Mouse (Mus musculus) cerebellum, postnatal 4 days (tissue): ENCODE results near the gene Baz2a.
"Not testable (repeated sequence)": the region's sequence is repeated elsewhere in the genome, so short reads cannot be mapped to it uniquely, and the experiment has no call there.

ENCODE experiments used
- DNase-seq, 2 experiments: peaks; one replicate each; pipeline ENCODE4 v3.0.0; 2022; ENCODE audit warnings: low spot score in 2 of 2, mixed read lengths in 1 of 2

Gene Baz2a

DNA sequence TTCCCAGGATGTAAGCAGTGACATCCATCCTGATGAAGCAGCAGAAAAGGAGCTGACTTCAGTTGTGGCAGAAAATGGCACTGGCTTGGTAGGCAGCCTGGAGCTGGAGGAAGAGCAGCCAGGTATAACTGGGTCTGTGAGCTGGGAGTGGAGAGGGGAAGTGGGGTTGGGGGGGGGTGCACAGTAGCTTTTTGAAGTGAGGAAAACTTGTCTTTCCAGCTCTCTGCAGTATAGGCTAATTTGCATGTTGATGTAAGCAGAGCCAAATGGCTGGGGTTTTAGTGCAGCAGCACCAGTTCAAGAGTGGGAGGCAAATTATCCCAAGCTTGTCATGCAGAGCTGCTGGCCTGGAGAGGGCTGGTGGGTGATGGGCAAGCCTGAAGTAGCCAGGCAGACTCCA lies 19.9 kb downstream of the Baz2a start:
- no peak for DNase-seq

GRCm38 (mm10) chr10:128123833-128124232 lies 32.5 kb downstream of the Baz2a start:
- no peak for DNase-seq

GRCm38 (mm10) chr10:128124831-128125230 lies 33.5 kb downstream of the Baz2a start:
- DNase-seq = no peak

- no peak for DNase-seq
Observed at GRCm38 (mm10) chr10:128125951-128126350, 34.6 kb downstream of the Baz2a start.

- DNase-seq = no peak
Observed at GRCm38 (mm10) chr10:128127497-128127896, 36.1 kb downstream of the Baz2a start.

- DNase-seq = no peak
Observed at GRCm38 (mm10) chr10:128128143-128128542, 36.8 kb downstream of the Baz2a start.

GRCm38 (mm10) chr10:128131297-128131696 lies 39.9 kb downstream of the Baz2a start:
- DNase-seq = no peak

GRCm38 (mm10) chr10:128131812-128132211 lies 40.4 kb downstream of the Baz2a start:
- no peak for DNase-seq

- DNase-seq = no peak
Observed at GRCm38 (mm10) chr10:128133650-128134332, 42.4 kb downstream of the Baz2a start.

DNA sequence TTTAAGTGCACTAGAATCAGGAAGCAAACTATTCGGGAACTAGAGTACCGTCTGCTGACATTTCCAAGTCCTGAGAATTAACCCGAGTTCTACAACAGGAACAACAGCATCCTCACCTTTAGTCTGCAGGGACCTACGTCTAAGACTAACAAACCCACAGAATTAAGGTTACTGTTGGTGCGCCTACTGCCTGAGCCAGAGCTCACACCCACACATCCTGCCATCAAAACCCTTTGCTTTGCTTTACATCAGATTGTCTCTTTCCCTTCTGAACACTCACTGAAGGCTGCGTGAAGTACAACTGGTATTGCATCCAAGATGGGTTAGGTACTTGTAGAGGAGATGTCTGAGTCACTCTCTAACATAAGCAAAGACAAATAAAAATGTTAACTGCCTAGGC lies 44.0 kb downstream of the Baz2a start:
- no peak for DNase-seq

DNA sequence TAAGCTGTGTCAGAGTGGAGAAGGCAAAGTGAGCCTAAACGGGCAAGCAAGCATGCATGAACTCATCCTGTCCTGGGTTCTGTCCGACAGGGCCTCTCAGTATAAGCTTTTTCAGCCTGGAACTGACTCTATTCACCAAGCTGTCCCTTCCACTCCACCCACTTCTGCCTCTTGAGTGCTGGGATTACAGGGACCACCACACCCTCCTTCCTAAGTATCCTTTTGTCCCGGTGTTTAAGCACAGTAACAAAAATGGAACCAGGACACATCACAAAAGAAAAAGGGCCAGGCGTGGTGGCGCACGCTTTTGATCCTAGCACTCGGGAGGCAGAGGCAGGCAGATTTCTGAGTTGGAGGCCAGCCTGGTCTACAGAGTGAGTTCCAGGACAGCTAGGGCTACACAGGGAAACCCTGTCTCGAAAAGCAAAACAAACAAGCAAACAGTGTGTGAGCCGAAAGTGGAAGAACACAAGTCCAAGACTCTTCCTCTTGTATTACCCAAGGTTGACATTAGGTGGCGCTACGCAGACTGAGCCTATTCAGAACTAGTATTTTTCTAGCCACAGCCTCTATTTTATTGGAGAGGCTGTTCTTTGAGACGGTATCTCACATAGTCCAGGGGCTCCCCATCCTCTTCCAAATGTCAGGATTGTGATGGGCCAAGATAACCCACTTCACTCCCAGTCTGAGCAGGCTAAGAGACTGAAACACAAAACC lies 49.0 kb downstream of the Baz2a start:
- peak in 1 of 2 experiments; percentile 46 for DNase-seq

DNA sequence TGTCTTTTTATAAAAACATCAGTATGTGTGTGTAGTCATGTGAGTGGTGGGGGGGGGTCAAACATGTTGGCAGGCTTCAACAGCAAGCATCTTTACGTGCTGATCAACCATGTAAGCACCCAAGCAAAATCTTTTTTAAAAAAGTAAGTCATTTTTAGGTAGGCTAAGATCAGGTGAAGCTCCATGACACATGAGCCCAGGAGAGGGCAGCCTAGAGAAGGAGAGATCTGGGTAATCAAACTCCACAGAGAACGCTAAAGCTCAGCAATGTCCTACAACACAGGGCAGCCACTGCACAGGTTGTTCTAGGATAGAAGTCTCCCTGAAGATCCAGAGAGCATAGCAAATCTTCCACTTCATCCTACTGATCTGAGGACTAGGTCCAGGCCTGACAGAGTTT lies 50.8 kb downstream of the Baz2a start:
- no peak for DNase-seq

- no peak for DNase-seq
Observed at GRCm38 (mm10) chr10:128143659-128144058, 52.3 kb downstream of the Baz2a start.

GRCm38 (mm10) chr10:128144961-128145360 lies 53.6 kb downstream of the Baz2a start:
- DNase-seq = no peak

- no peak for DNase-seq
Observed at GRCm38 (mm10) chr10:128148789-128149365, 57.5 kb downstream of the Baz2a start.

GRCm38 (mm10) chr10:128149592-128149991 lies 58.2 kb downstream of the Baz2a start:
- DNase-seq = peak in 1 of 2 experiments; percentile 12

DNA sequence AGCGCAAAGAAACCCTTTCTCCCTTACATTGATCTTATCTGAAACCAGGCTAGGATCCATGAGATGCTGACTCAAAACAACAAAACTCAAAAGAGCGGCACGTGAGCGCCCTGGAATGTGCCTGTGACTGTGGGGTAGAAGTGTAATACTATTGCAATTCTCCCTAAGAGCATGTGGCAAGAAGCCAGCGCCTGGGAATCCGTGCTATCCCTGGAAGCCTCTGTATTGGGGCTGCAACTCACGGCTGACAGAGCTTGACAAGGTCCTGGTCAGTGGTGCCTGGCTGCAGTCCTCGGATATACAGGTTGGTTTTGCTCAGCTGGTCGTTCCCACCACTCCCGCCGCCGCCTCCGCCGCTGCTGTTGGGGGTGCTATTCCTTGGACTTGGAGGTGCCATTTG lies 59.6 kb downstream of the Baz2a start:
- DNase-seq = no peak

- DNase-seq = no peak
Observed at GRCm38 (mm10) chr10:128153978-128154377, 62.6 kb downstream of the Baz2a start.

DNA sequence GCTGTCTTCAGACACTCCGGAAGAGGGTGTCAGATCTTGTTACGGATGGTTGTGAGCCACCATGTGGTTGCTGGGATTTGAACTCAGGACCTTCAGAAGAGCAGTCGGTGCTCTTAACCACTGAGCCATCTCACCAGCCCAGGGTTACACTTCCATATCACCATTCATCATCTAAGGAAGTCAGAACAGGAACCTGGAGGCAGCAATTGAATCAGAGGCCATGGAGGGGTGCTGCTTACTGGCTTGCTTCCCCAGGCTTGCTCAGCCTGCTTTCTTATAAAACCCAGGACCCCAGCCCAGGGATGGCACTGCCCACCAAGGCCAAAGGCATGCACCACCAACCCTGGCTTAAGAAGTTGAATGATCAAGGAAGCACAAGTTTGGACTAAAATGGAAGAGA lies 74.3 kb downstream of the Baz2a start:
- DNase-seq = not testable (repeated sequence)

DNA sequence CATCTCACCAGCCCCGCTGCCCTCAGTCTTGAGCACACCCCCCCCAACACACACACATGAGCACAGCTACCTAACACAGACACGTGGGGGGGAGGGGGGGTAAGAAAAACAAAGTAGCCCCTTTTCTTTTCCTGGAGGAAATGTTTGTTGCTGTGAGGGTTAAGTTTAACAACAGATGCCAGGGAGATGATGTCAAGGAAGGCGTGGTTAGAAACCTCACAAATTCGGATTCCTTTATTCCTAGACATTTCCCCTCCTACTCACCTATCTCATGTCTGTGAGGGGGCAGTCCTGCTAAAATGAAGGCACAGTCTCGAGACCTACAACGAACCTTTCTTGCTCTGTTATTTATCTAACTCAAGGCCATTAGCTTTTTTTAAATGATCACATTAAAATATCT lies 75.7 kb downstream of the Baz2a start:
- DNase-seq = no peak

DNA sequence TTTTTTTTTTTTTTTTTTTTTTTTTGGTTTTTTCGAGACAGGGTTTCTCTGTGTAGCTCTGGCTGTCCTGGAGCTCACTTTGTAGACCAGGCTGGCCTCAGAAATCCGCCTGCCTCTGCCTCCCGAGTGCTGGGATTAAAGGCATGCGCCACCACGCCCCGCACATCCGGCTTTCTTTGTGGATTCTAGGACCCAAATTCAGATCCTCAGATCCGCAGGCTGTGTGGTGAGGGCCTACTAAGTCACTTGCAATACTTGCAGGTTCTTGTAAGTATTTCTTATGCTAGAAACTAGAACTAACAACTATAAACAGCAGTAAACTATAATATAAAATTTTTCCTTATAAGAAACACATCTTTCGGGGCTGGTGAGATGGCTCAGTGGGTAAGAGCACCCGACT lies 80.0 kb downstream of the Baz2a start:
- DNase-seq = not testable (repeated sequence)

DNA sequence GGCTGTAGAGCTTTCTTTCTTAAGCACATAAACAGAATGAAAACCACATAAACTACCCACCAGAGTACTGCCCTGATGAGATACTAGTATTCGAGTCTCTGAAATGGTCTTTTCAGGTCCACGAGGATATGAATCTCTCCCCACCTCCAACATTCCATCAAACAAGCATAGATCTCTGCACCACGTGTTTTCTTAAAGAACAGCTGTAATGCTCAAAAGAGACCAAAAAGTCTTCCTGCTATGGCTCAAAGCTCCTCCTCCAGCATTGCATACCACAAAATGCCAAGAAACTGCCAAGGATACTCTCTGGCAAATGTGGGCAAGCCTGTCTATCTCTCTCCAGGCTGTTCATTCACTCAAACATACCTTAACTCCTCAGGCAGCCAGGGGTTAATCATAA lies 83.9 kb downstream of the Baz2a start:
- no peak for DNase-seq
